Mouse (Mus musculus) activated CD4-positive, CD25-positive, alpha-beta regulatory T cell (primary cell): ENCODE measurements around the gene Arhgap30. TPM values are rescaled to one million over a fixed set of nuclear protein-coding genes. Genes with fewer than 3 reads are reported as not detected.

ENCODE experiments used
- polyA plus RNA-seq, 2 experiments: library from polyadenylated mRNA; unstranded; fragments of 100-300 nt; shearing (Covaris generic); gene quantifications; one replicate each; pipeline ENCODE4 v1.2.1; 2017

Gene Arhgap30
- 100 to 1,000 TPM; 122 to 173 TPM for polyA plus RNA-seq

DNA sequence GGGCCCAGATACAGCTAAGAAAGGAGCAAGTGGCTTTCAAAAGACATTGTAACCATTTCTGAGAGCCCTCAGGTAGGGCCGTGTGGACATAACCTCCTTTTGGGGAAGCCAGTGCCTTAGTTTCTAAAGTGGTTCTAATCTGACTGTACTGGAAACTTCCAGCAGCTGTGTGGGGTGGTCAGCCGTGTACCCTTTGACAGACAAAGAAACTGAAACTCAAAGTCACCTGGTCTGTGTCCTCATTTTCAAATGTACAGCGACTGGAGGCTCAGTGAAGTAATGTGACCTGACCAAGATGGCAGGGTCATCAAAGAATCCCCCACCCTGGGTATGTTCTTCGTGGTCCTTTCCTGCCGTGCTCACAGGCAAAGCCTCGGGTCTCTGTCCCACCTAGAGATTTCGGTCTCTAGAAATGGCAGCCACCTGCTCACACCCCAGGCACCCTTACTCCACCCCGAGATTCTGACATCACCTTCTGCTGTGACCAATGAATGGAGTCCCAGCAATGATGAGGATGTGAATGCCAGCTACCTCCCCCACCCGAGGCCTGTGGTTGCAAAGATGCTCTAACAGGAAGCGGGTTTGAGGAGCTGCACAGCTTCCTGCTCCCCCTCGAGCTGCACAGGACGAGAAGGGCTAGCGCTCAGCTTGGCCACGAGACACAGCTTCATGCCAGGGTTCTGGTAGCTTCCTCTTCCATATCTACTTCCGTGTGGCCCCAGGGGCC lies at the start of gene Arhgap30:
TSS of gene Arhgap30 (plus strand) at position 579 of the 727 bp plus-strand sequence.

DNA sequence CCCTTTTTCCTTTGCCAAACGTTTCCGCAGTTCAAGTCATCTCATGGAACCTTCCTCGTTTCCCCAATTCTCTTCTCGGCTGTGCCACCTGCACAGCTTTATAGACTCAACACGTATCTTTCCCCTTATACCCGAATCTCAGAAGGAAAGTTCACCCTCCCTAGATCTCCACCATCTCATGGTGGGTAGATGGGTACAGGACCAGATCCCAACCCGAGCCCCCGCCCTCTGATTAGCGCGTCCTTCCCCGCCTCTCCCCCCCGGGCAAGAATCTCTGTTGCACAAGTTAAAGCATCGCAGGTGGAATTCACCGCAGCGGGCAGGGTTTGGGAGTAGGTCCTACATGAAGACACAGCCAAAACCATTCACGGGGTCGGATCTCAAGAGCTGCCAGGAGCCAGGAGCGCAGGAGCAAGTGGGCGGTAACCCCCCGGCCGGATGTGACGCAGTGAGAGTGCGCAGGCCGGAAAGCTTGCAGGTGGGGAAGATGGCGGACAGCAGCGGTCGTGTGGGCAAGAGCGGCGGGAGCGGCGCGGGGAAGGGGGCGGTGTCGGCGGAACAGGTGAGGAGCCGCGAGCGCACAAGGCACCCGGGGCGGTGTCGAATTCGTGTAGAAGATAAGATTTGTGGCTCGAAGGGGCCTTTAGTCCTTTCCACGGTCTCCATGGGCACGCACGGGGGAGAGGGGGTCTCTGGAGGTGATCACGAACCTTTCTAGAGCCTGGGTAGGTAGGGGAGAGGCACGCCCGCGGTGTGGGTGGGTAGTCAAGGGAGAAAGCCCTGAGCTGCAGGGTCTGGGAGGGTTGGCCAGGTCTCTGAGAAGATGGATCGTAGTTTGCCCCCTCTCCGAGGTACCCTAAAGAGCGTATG lies 43.3 kb upstream of the Arhgap30 start, which contains the start of the genes Nit1 and Pfdn2:
TSS of gene Nit1 (minus strand) at position 422 of the 870 bp plus-strand sequence.
TSS of gene Pfdn2 (plus strand) at position 446 of the 870 bp plus-strand sequence.

DNA sequence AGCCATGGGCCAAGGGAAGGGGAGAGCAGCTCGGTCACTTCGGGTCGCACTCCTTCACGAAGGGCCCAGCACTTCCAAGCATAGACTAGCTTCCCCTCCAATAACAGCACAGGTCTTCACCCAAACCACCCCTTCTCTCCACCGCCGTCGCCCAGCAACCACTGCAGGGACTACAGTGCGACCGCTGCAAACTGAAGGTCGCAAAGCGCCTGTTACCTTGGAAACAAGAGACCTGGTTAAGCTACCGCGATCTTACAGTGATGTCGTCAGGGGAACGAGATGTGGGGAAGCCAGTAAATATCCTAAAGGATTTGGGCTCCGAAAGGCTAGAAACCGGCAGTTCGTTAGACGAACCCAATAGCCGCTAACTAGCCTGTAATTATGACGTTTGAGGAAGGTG lies 28.1 kb upstream of the Arhgap30 start, which contains the start of gene Klhdc9:
TSS of gene Klhdc9 (minus strand) at position 143 of the 400 bp plus-strand sequence.

DNA sequence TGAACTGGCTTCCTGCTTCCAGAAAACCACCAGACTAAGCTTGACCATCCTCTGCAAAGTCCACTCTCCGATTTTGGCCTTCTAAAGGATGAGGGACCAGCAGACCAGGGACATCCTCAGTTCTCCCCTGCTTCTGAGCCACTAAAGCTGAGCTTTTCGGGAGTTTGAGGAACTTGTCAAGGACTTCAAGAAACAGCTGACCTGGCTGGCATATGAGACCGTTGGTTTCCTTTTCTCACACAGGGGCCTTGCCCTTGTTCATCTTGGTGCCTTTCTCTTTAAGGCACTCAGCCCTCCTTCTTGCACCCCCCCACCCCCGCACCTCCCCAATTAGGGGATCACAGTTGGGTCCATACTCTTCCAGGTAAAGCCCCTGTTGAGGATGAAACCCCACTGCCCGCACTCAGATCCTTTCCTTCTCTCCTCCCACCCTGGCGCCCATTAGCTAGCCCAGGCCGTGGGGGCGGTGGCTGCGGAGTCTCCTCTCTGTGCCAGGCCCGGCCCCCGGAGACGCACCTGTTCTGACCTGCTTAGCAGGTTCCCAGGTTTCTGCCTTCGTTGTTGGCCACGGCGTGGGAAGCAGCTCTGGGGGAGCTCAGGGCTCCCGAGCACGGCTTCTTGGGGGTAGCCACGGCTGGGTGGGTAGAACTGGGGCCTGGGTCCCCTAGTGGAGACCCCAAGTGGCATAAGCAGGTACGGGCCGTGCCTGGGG lies 18.8 kb upstream of the Arhgap30 start, which contains the start of gene Nectin4:
TSS of gene Nectin4 (plus strand) at position 255 of the 712 bp plus-strand sequence.

DNA sequence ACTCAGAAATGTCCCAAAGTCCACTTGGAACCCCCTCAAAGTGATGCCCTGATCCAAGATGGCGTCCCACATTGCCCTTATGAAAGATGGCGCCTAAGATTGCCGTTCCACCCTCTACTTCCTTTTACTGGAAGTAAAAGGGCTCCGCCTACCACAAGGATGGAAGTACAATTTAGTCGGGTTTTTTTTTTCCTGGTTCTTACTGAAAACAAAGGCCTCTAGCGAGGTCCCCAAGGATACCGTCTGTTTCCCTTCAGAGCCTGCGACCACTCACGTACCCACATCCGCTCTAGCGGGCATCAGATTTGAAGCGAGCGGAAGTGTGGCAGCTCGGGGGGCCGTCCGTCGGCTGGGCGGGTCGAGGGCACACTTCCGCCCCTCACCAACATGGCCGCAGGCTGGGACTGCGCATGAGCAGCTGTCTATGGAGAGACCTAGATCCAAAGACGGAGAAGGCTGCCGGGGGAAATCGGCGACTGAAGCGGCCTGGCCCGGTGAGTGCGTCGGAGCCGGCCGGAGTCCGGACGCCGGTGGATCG lies 22.3 kb downstream of the Arhgap30 start, which contains the start of gene Usf1:
TSS of gene Usf1 (plus strand) at position 367 of the 538 bp plus-strand sequence.

DNA sequence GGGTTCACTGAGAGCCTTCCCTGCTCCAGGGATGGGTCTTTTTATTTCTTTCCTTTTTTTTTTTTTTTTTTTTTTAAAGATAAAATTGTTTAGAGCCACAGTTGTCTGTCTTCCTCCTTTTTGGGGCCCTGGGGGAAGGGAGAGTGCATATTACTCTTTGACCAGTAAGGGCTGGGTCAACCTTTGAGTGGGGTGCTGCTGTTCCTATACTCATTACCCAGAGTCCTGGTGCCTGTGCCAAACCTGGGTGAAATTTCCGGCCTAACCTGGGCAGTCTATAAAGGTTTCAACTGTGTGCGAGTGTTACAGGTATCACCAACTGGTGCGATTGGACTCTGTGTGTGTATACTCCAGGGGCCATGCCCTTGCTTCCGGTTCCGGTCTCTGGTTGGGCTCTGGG lies 29.9 kb downstream of the Arhgap30 start, which contains the start of gene Tstd1:
TSS of gene Tstd1 (plus strand) at position 213 of the 400 bp plus-strand sequence.

DNA sequence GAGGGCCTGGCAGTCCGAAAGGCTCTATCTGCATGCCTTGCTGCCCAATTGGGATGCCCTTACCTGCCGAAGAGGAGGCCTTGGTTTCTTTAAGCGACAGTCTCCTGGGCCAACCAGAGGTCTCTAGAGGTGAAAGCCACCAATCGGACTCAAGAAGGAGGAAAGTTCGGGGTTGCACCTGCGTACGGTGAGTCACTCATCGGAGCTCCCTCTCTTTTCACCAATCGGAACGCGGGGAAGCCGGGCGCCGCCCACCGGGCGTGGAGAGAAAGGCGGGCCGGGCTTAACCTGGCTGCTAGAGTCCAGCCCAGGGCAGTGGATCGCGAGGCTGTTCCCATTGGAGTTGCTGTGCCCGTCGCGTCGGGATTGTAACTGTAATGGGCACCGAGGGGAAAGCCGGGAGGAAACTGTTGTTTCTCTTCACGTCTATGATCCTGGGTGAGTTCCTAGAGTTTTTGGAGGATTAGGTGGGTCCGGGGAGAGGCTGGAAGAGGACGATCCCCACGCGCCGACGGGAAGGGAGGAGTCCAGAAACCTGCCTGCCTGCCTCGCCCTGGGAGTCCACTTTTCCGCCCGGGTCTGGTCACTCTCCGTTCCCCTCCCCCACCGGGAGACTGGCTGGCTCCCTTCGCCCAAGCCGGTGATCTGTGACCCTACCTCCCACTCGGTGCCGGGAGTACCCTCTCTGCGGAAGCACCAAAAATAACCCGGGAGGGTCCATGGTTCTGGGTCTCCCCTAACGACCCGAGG lies 48.7 kb downstream of the Arhgap30 start, which contains the start of gene F11r:
TSS of gene F11r (plus strand) at position 272 of the 750 bp plus-strand sequence.

Other genes with a start within 250 kb of the Arhgap30 start
- gene Sdhc, start 238.4 kb upstream of the Arhgap30 start, polyA plus RNA-seq, result 100 to 1,000 TPM; 158 to 161 TPM
- under 1 TPM in 1 of 2 experiments, not detected in 1; 0.14 TPM for gene Mpz, start 238.2 kb upstream of the Arhgap30 start, polyA plus RNA-seq
- not detected for gene Pcp4l1, start 192.7 kb upstream of the Arhgap30 start, polyA plus RNA-seq
- gene Nr1i3, start 175.0 kb upstream of the Arhgap30 start, polyA plus RNA-seq, result under 1 TPM; 0.27 to 0.52 TPM
- gene Tomm40l, start 166.4 kb upstream of the Arhgap30 start, polyA plus RNA-seq, result 10 to 100 TPM; 23.6 to 25.1 TPM
- gene Apoa2, start 163.9 kb upstream of the Arhgap30 start, polyA plus RNA-seq, result under 1 TPM in 1 of 2 experiments, not detected in 1; 0.62 TPM
- gene Fcer1g, start 154.6 kb upstream of the Arhgap30 start, polyA plus RNA-seq, result 10 to 100 TPM in 1 of 2 experiments, 1 to 10 TPM in 1; 5.3 to 42.6 TPM
- gene Adamts4, start 138.5 kb upstream of the Arhgap30 start, polyA plus RNA-seq, result under 1 TPM in 1 of 2 experiments, not detected in 1; 0.38 TPM
- 100 to 1,000 TPM; 200 to 203 TPM for gene Ndufs2, start 137.6 kb upstream of the Arhgap30 start, polyA plus RNA-seq
- gene B4galt3, start 118.6 kb upstream of the Arhgap30 start, polyA plus RNA-seq, result 10 to 100 TPM; 22.5 to 36.5 TPM
- 10 to 100 TPM; 45.2 to 55.2 TPM for gene Ppox, start 107.8 kb upstream of the Arhgap30 start, polyA plus RNA-seq
- 10 to 100 TPM; 40.8 to 46.2 TPM for gene Usp21, start 101.0 kb upstream of the Arhgap30 start, polyA plus RNA-seq
- 10 to 100 TPM; 76.4 to 80.7 TPM for gene Ufc1, start 93.9 kb upstream of the Arhgap30 start, polyA plus RNA-seq
- 10 to 100 TPM; 40.2 to 44.0 TPM for gene Dedd, start 59.8 kb upstream of the Arhgap30 start, polyA plus RNA-seq
- gene Nit1, start 43.3 kb upstream of the Arhgap30 start, polyA plus RNA-seq, result 10 to 100 TPM; 36.3 to 41.8 TPM
- gene Pfdn2, start 43.3 kb upstream of the Arhgap30 start, polyA plus RNA-seq, result 10 to 100 TPM; 65.0 to 93.5 TPM
- gene Klhdc9, start 28.2 kb upstream of the Arhgap30 start, polyA plus RNA-seq, result under 1 TPM in 1 of 2 experiments, not detected in 1; 0.58 TPM
- under 1 TPM; 0.08 to 0.23 TPM for gene Nectin4, start 18.9 kb upstream of the Arhgap30 start, polyA plus RNA-seq
- 10 to 100 TPM; 63.4 to 64.5 TPM for gene Usf1, start 22.4 kb downstream of the Arhgap30 start, polyA plus RNA-seq
- 1 to 10 TPM; 2.0 to 4.2 TPM for gene Tstd1, start 29.9 kb downstream of the Arhgap30 start, polyA plus RNA-seq
- gene F11r, start 48.6 kb downstream of the Arhgap30 start, polyA plus RNA-seq, result under 1 TPM; 0.24 to 0.96 TPM
- gene Alyref2, start 114.5 kb downstream of the Arhgap30 start, polyA plus RNA-seq, result 10 to 100 TPM; 10.7 to 12.7 TPM
- gene Itln1, start 146.3 kb downstream of the Arhgap30 start, polyA plus RNA-seq, result not detected
- under 1 TPM; 0.66 to 0.70 TPM for gene Cd244a, start 170.2 kb downstream of the Arhgap30 start, polyA plus RNA-seq
- gene Ly9, start 218.5 kb downstream of the Arhgap30 start, polyA plus RNA-seq, result 100 to 1,000 TPM; 138 to 139 TPM